Mouse (Mus musculus) stomach, postnatal 0 days (tissue): ENCODE measurements around the gene Zfp763. TPM values are rescaled to one million over a fixed set of nuclear protein-coding genes. Genes with fewer than 3 reads are reported as not detected.
"Not testable (repeated sequence)": the region's sequence is repeated elsewhere in the genome, so short reads cannot be mapped to it uniquely, and the experiment has no call there.

Experiments used
- ATAC-seq: fragments of 200-750 bp; cut with Nextera tagmentation; 2 replicates; pipeline ENCODE4 v1.8.0; 2017; ENCODE audit not compliant: low FRiP score, low TSS enrichment
- DNase-seq: peaks from one replicate; pipeline ENCODE4 v3.0.0-alpha.2; 2016; ENCODE audit warnings: low spot score
- H3K27ac ChIP-seq: fragments of 300-500 bp; sonication (generic); replicated peaks from 2 replicates; pipeline ENCODE4 v1.5.1; 2014; ENCODE audit warnings: mild to moderate bottlenecking, control low read depth
- H3K27me3 ChIP-seq: fragments of 300-500 bp; sonication (generic); 2 replicates; pipeline ENCODE4 v1.6.1; 2014; ENCODE audit warnings: low read length; ENCODE audit not compliant: control insufficient read depth, insufficient read depth
- H3K36me3 ChIP-seq: fragments of 300-500 bp; sonication (generic); 2 replicates; pipeline ENCODE4 v1.6.1; 2014; ENCODE audit warnings: low read length, mixed read lengths; ENCODE audit not compliant: control insufficient read depth, insufficient read depth
- H3K4me1 ChIP-seq: fragments of 300-500 bp; sonication (generic); replicated peaks from 2 replicates; pipeline ENCODE4 v1.6.1; 2014; ENCODE audit warnings: antibody characterized with exemption; ENCODE audit not compliant: control insufficient read depth, insufficient read depth
- H3K4me2 ChIP-seq: fragments of 300-500 bp; sonication (generic); replicated peaks from 2 replicates; pipeline ENCODE4 v1.6.1; 2014; ENCODE audit warnings: low read depth, mild to moderate bottlenecking, control low read depth, moderate library complexity
- H3K4me3 ChIP-seq: fragments of 300-500 bp; sonication (generic); 2 replicates; pipeline ENCODE4 v1.5.1; 2014; ENCODE audit warnings: low read depth, low read length, control low read depth
- H3K9ac ChIP-seq: fragments of 300-500 bp; sonication (generic); 2 replicates; pipeline ENCODE4 v1.6.1; 2014; ENCODE audit warnings: mild to moderate bottlenecking, low read length, control low read depth, mixed read lengths
- H3K9me3 ChIP-seq: fragments of 300-500 bp; sonication (generic); 2 replicates; pipeline ENCODE4 v1.6.1; 2016; ENCODE audit warnings: low read length; ENCODE audit not compliant: control insufficient read depth
- CTCF ChIP-seq: IDR thresholded peaks from 2 replicates; pipeline ENCODE4 v1.5.1; 2016; ENCODE audit warnings: antibody characterized with exemption, low read depth, mild to moderate bottlenecking, moderate library complexity
- EP300 ChIP-seq: optimal IDR thresholded peaks from 2 replicates; pipeline ENCODE3; 2016; ENCODE audit warnings: antibody characterized with exemption
- WGBS: fragments of 180-500 bp; shearing (Covaris S2); extraction: QIAGEN DNeasy Blood & Tissue Kit; methylation state at CpG from one replicate; pipeline ENCODE4 v1.1.7; 2014; 5-methylcytosine and 5-hydroxymethylcytosine counted together
- polyA plus RNA-seq: library from polyadenylated mRNA; unstranded; fragments of >200 nt; fragmentation: Nextera tagmentation; extraction: Ambion mirVana; gene quantifications from 2 replicates; pipeline ENCODE4 v1.2.1, GENCODE M21; 2015

Gene Zfp763
- 3.1 and 3.2 TPM in 2 replicates for polyA plus RNA-seq

- Histone ChIP-seq H3K9me3 (no peaks in the 10 kb centered on the region), H3K27ac (peak within 1 kb of the TSS; percentile 67), H3K4me1 (no peaks in the 10 kb centered on the region), H3K27me3 (no peaks in the 10 kb centered on the region), H3K36me3 (no peaks in the 10 kb centered on the region), H3K4me2 (peak within 1 kb of the TSS; percentile 47), H3K4me3 (peak within 1 kb of the TSS; percentile 59), H3K9ac (peak within 1 kb of the TSS; percentile 61)
- DNase-seq (peak; percentile 83), ATAC-seq (peak; percentile 95)
- TF ChIP-seq EP300 (no peak), CTCF (peak; percentile 41)
- WGBS = 2% methylated on average over 27 of the region's 27 CpGs
Measured at GRCm38 (mm10) chr17:33032900-33033891, at the start of gene Zfp763. Zfp763 (minus strand) TSS chr17:33033402.

GRCm38 (mm10) chr17:33067958-33068357 lies 34.8 kb upstream of the Zfp763 start, which contains the start of gene 4921501E09Rik:
4921501E09Rik (minus strand) TSS chr17:33068058.
- 57% methylated on average over 1 of the region's 1 CpGs for WGBS
- no peak for ATAC-seq

DNA sequence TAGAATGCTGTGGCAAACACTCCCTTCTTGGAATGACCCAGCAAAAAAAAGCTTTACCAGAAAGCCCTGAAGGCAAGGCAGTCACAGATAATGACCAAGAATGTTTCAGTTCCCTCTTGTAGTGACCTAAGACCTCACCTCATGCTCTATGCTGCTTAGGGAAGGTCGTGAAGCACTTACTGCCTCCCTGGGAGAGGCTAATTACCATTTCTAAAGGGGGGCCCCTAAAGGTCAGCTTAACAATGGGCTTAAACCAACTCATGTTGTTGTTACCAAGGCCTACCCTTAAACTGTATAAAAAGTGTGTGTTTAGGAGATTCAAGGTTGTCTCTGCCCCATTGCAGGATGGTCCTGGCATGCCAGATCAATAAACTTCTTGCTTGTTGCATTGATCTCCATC lies 29.8 kb upstream of the Zfp763 start:
- Histone ChIP-seq H3K9me3 (no peaks in the 10 kb centered on the region), H3K27ac (no peak overlapping the region), H3K4me3 (no peak overlapping the region), H3K4me1 (no peaks in the 10 kb centered on the region), H3K27me3 (no peaks in the 10 kb centered on the region), H3K36me3 (no peaks in the 10 kb centered on the region), H3K4me2 (no peak overlapping the region), H3K9ac (no peak overlapping the region)
- DNase-seq (no peak), ATAC-seq (no peak)
- TF ChIP-seq EP300 (no peak), CTCF (no peak)
- 0% methylated on average over 1 of the region's 1 CpGs for WGBS

More at GRCm38 (mm10) chr17:33067958-33068357, 34.8 kb upstream of the Zfp763 start, which contains the start of gene 4921501E09Rik:
- TF ChIP-seq EP300 (no peak), CTCF (no peak)
- H3K36me3 ChIP-seq = no peaks in the 10 kb centered on the region
- H3K9ac ChIP-seq = no peak within 1 kb of the TSS
- H3K4me2 ChIP-seq = no peak within 1 kb of the TSS
- no peak within 1 kb of the TSS for H3K4me3 ChIP-seq
- no peak within 1 kb of the TSS for H3K27ac ChIP-seq
- no peaks in the 10 kb centered on the region for H3K4me1 ChIP-seq
- H3K9me3 ChIP-seq = no peaks in the 10 kb centered on the region
- H3K27me3 ChIP-seq = no peaks in the 10 kb centered on the region
- DNase-seq = no peak

GRCm38 (mm10) chr17:33058791-33059190 lies 25.6 kb upstream of the Zfp763 start:
- Histone ChIP-seq H3K36me3 (no peaks in the 10 kb centered on the region), H3K9ac (no peak overlapping the region), H3K4me2 (no peak overlapping the region), H3K27me3 (no peaks in the 10 kb centered on the region), H3K4me3 (no peak overlapping the region), H3K9me3 (no peaks in the 10 kb centered on the region), H3K27ac (no peak overlapping the region), H3K4me1 (no peaks in the 10 kb centered on the region)
- WGBS = 3% methylated on average over 1 of the region's 1 CpGs
- ATAC-seq = no peak
- no peak for DNase-seq
- TF ChIP-seq EP300 = no peak
- peak; percentile 24; the same call in 1 of the 2 replicates for TF ChIP-seq CTCF

DNA sequence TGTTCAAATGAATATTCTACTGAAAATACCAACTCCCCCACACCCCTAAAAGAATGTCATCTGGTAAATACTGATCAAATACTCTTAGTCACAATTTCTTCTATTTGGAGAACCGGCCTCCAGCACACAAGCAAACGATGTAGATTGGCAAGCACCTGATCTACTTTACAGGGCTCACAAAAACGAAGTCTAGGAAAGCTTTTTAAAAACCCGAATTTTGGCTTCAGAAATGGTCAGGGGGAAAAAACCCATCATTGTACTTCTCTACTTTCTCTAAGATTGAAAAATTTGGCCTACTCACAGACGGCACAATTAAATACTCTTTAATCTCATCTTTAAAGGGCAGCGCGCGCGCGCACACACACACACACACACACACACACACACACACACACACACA lies 826 bp downstream of the Zfp763 start:
- H3K4me2 ChIP-seq = peak overlapping the region; percentile 47
- DNase-seq (no peak), ATAC-seq (no peak)
- 7% methylated on average over 10 of the region's 10 CpGs for WGBS
- H3K27me3 ChIP-seq = no peaks in the 10 kb centered on the region
- H3K9me3 ChIP-seq = 0 out of 2 replicates have a peak, but pooled peaks cover 2% of the 10 kb centered on the region
- TF ChIP-seq EP300 = no peak
- TF ChIP-seq CTCF = no peak
- no peaks in the 10 kb centered on the region for H3K36me3 ChIP-seq
- no peak overlapping the region for H3K27ac ChIP-seq
- peak overlapping the region; percentile 59 for H3K4me3 ChIP-seq
- H3K4me1 ChIP-seq = no peaks in the 10 kb centered on the region
- H3K9ac ChIP-seq = 0 out of 2 replicates have a peak overlapping the region, but pooled peaks have one; percentile 61

- not testable (repeated sequence) for ATAC-seq, H3K4me1 ChIP-seq
- H3K36me3 ChIP-seq = peaks cover 27% of the 10 kb centered on the region
Measured at GRCm38 (mm10) chr17:33020434-33020833, 12.8 kb downstream of the Zfp763 start.

More at GRCm38 (mm10) chr17:33020434-33020833, 12.8 kb downstream of the Zfp763 start:
- DNase-seq, H3K4me2 ChIP-seq, H3K27me3 ChIP-seq, H3K27ac ChIP-seq, H3K4me3 ChIP-seq, H3K9ac ChIP-seq: not testable (repeated sequence)
- H3K9me3 ChIP-seq = peaks cover 32% of the 10 kb centered on the region
